Mouse (Mus musculus): ENCODE results near the gene Prdm16.

DNA sequence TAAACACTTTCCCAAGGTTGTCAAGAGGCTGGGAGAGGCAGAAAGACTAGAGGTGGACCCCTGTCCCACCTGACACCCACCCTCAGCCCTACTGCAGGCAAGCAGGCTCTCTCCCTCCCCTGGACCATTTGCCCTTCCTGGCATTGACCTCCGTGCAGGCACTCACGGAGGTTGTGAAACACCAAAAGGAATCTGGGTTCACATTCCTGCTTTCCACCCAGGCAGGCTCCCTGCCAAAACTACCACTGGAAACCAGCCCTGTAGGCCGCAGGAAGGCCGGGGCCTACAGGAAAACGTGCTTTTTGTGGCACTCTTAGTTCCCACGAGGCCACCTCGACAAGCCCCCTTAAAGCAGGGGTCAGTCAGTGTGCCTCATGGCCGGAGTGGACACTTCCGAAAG lies 109.2 kb downstream of the Prdm16 start:
- peak; percentile 26; the same call in 1 of the 2 replicates for TF ChIP-seq EP300 (IDR thresholded peaks at IDR 0.05; ENCODE audit: low read depth)
- TF ChIP-seq CTCF (IDR thresholded peaks at IDR 0.05; ENCODE audit: low read depth), result no peak

Data from liver, postnatal 0 days (tissue).